Mouse (Mus musculus) ES-E14 (cell line): ENCODE data around the gene Adh5. TPM values are rescaled to one million over a fixed set of nuclear protein-coding genes. Genes with fewer than 3 reads are reported as not detected.

Experiments used
- DNase-seq: peaks from one replicate; pipeline ENCODE4 v3.0.0-alpha.2; 2013; ENCODE audit warnings: low read depth, low spot score
- H3K27ac ChIP-seq: 2 replicates; pipeline ENCODE4 v1.5.1; 2012; ENCODE audit warnings: low read depth, mild to moderate bottlenecking, low read length, moderate library complexity, mixed read lengths; ENCODE audit not compliant: poor library complexity, insufficient read depth, severe bottlenecking
- H3K36me3 ChIP-seq: 2 replicates; pipeline ENCODE4 v1.6.1; 2012; ENCODE audit warnings: mild to moderate bottlenecking, low read length, moderate library complexity, mixed read lengths; ENCODE audit not compliant: control insufficient read depth, poor library complexity, insufficient read depth, severe bottlenecking
- H3K4me1 ChIP-seq, 2 experiments: fragments of 150-350 bp in 1 of 2; sonication (generic) in 1 of 2; 2 replicates each; pipeline ENCODE4 v1.6.1; 2012; ENCODE audit warnings: low read length in 2 of 2, mild to moderate bottlenecking in 1 of 2, mixed read lengths in 1 of 2; ENCODE audit not compliant: control insufficient read depth in 2 of 2, insufficient read depth in 2 of 2, poor library complexity in 1 of 2
- H3K4me3 ChIP-seq, 2 experiments: fragments of 150-350 bp in 1 of 2; sonication (generic) in 1 of 2; 2 replicates each; pipeline ENCODE4 v1.5.1; 2012; ENCODE audit warnings: low read length in 2 of 2, low read depth in 1 of 2, mild to moderate bottlenecking in 1 of 2, mixed read lengths in 1 of 2; ENCODE audit not compliant: insufficient read depth in 1 of 2, poor library complexity in 1 of 2, severe bottlenecking in 1 of 2
- H3K9ac ChIP-seq: 2 replicates; pipeline ENCODE4 v1.6.1; 2012; ENCODE audit warnings: low read depth, mild to moderate bottlenecking, low read length, mixed read lengths; ENCODE audit not compliant: poor library complexity, insufficient read depth, severe bottlenecking
- H3K9me3 ChIP-seq: fragments of 150-350 bp; sonication (generic); 2 replicates; pipeline ENCODE4 v1.6.1; 2012; ENCODE audit warnings: low read depth, mild to moderate bottlenecking, low read length; ENCODE audit not compliant: control insufficient read depth, insufficient read depth
- CHD2 ChIP-seq: IDR thresholded peaks from 2 replicates; pipeline ENCODE4 v1.6.1; 2014; ENCODE audit warnings: mild to moderate bottlenecking, low read depth, low read length, inconsistent platforms
- HCFC1 ChIP-seq: IDR thresholded peaks from 2 replicates; pipeline ENCODE4 v1.6.1; 2012; ENCODE audit warnings: low read length, inconsistent platforms, borderline replicate concordance; ENCODE audit not compliant: insufficient read depth
- MAFK ChIP-seq: IDR thresholded peaks from 2 replicates; pipeline ENCODE4 v1.6.1; 2014; ENCODE audit warnings: mild to moderate bottlenecking, low read depth, low read length, inconsistent platforms; ENCODE audit not compliant: insufficient read depth
- ZC3H11A ChIP-seq: IDR thresholded peaks from 2 replicates; pipeline ENCODE4 v1.6.1; 2012; ENCODE audit warnings: low read depth, mild to moderate bottlenecking, inconsistent platforms, low read length, borderline replicate concordance
- ZNF384 ChIP-seq: IDR thresholded peaks from 2 replicates; pipeline ENCODE4 v1.6.1; 2012; ENCODE audit warnings: low read depth, low read length, inconsistent platforms
- in situ Hi-C, 2 experiments: fragments of 600-800 bp; cut with MboI; formaldehyde crosslinking; loops; one replicate each; pipeline ENCODE4 v1.15.1; 2025; ENCODE audit warnings: low sequenced_read_pairs in 2 of 2, inconsistent platforms in 1 of 2; ENCODE audit not compliant: unreplicated experiment in 2 of 2
- total RNA-seq: library from RNA; depleted of rRNA; stranded (reverse); fragments of 300-350 nt; gene quantifications from 2 replicates; pipeline ENCODE4 v1.2.3, GENCODE M21; 2012

Gene Adh5
- total RNA-seq, 1 experiment: 245 TPM

GRCm38 (mm10) chr3:138423664-138424063, 19.2 kb upstream of the Adh5 start:
- H3K27ac ChIP-seq: no peak overlapping the region
- no peak overlapping the region for H3K9ac ChIP-seq
- peaks cover 0 to 3% of the 10 kb centered on the region in 2 experiments; a peak in 1 of 4 replicates for H3K4me1 ChIP-seq
- in situ Hi-C loops: no loop called here
- no peaks in the 10 kb centered on the region for H3K9me3 ChIP-seq
- DNase-seq: no peak
- no peaks in the 10 kb centered on the region for H3K36me3 ChIP-seq
- TF ChIP-seq ZC3H11A: no peak
- TF ChIP-seq MAFK: 0 out of 2 replicates have a peak, but pooled peaks have one; percentile 34
- H3K4me3 ChIP-seq: no peak overlapping the region

DNA sequence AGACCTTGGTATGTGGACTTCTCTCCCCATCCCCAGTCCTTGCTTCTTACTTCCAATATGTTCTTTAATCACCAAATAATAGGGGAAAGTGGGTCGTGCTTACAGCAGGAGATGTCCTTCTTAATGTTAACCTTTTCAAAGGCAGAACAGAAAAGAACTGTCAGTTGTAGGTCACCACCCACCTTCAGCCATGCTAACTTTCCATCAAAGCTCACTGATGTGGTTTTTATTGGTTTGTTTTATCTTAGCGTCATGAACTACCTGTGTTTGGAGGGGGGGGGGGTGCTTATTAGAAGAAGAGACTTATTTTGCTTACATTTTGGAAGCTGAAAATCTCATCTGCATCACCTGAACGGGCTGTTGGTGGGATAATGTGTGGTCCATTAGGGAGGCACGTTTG, 18.6 kb upstream of the Adh5 start:
- H3K9ac ChIP-seq: no peak overlapping the region
- H3K9me3 ChIP-seq: no peaks in the 10 kb centered on the region
- no peak overlapping the region for H3K4me3 ChIP-seq
- H3K27ac ChIP-seq: no peak overlapping the region
- no peak for DNase-seq
- in situ Hi-C loops: no loop called here
- TF ChIP-seq ZC3H11A: no peak
- TF ChIP-seq ZNF384: no peak
- no peak for TF ChIP-seq MAFK
- no peak for TF ChIP-seq CHD2
- TF ChIP-seq HCFC1: no peak
- no peaks in the 10 kb centered on the region for H3K36me3 ChIP-seq
- peaks cover 0 to 3% of the 10 kb centered on the region in 2 experiments; a peak in 1 of 4 replicates for H3K4me1 ChIP-seq

- H3K4me1 ChIP-seq: peaks cover 0 to 3% of the 10 kb centered on the region in 2 experiments; a peak in 1 of 4 replicates
- H3K27ac ChIP-seq: no peak overlapping the region
- H3K9me3 ChIP-seq: no peaks in the 10 kb centered on the region
- no peak overlapping the region for H3K9ac ChIP-seq
- no peaks in the 10 kb centered on the region for H3K36me3 ChIP-seq
- in situ Hi-C loops: loop anchor here (10.0 kb wide), 2 partner anchors 236 to 656 kb away; partner anchors contain the start of gene 4930579F01Rik (in 1 of the 2)
- no peak overlapping the region for H3K4me3 ChIP-seq
- no peak for DNase-seq
- no peak for TF ChIP-seq CHD2
- TF ChIP-seq MAFK: no peak
- no peak for TF ChIP-seq ZC3H11A
- no peak for TF ChIP-seq ZNF384
- TF ChIP-seq HCFC1: no peak
These were observed 12.4 kb upstream of the Adh5 start for GRCm38 (mm10) chr3:138430360-138430976.

DNA sequence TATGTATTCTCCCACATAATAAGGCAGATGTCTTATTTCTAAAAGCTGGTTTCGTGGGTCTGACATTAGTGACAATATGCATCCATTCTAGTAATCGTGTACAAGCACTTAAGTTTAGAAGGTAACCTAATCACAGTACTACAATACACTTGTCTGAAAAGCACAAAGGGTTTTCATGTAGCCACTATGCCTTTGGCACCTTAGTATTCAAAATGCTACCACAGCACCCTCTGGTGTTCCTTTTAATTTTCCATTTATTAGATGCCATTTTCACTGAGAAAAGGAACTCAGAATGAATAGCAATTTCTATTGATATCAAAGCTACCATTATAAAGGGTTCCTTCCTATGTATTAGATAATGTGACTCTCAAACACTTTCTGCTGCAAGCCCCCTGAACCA, 11.1 kb upstream of the Adh5 start:
- Histone ChIP-seq H3K27ac (no peak overlapping the region), H3K4me3 (no peak overlapping the region), H3K4me1 (no peaks in the 10 kb centered on the region), H3K9me3 (no peaks in the 10 kb centered on the region), H3K36me3 (no peaks in the 10 kb centered on the region), H3K9ac (no peak overlapping the region)
- TF ChIP-seq CHD2 (no peak), HCFC1 (no peak), ZC3H11A (0 out of 2 replicates have a peak, but pooled peaks have one; percentile 27)
- DNase-seq: no peak
- in situ Hi-C loops: loop anchor here (10.0 kb wide), 2 partner anchors 237 to 657 kb away; partner anchors contain the start of gene 4930579F01Rik (in 1 of the 2)
